Mouse (Mus musculus) cerebellum, adult 2 months (tissue): ENCODE results near the gene Grk1. TPM values are rescaled to one million over a fixed set of nuclear protein-coding genes. Genes with fewer than 3 reads are reported as not detected.

ENCODE experiments used
- DNase-seq, 2 experiments: peaks; one replicate each; pipeline ENCODE4 v3.0.0; 2021
- H3K27ac ChIP-seq: fragments of 200-500 bp; 2 replicates; pipeline ENCODE4 v1.5.1; 2012; ENCODE audit warnings: low read length, control low read depth, inconsistent platforms; ENCODE audit not compliant: insufficient read depth
- H3K27me3 ChIP-seq: fragments of 200-500 bp; 2 replicates; pipeline ENCODE4 v1.6.1; 2012; ENCODE audit warnings: inconsistent platforms, mild to moderate bottlenecking, low read length, moderate library complexity; ENCODE audit not compliant: control insufficient read depth, insufficient read depth
- H3K4me1 ChIP-seq: fragments of 200-500 bp; 2 replicates; pipeline ENCODE4 v1.6.1; 2011; ENCODE audit warnings: low read length; ENCODE audit not compliant: control insufficient read depth, insufficient read depth
- H3K4me3 ChIP-seq: fragments of 200-500 bp; replicated peaks from 2 replicates; pipeline ENCODE3; 2011; ENCODE audit warnings: mild to moderate bottlenecking, low read depth, low read length, control low read depth; ENCODE audit not compliant: insufficient read depth
- CTCF ChIP-seq: fragments of 200-500 bp; IDR thresholded peaks from 2 replicates; pipeline ENCODE4 v1.5.1; 2011; ENCODE audit warnings: low read depth, mild to moderate bottlenecking, control low read depth, low read length, moderate library complexity, borderline replicate concordance; ENCODE audit not compliant: insufficient read depth
- POLR2A ChIP-seq: fragments of 200-500 bp; IDR thresholded peaks from 2 replicates; pipeline ENCODE4 v1.6.1; 2011; ENCODE audit warnings: low read length, control low read depth, borderline replicate concordance; ENCODE audit not compliant: insufficient read depth
- WGBS: fragments of 180-500 bp; shearing (Covaris S2); methylation state at CpG from one replicate; pipeline ENCODE4 v1.1.7; 2018; 5-methylcytosine and 5-hydroxymethylcytosine counted together
- polyA plus RNA-seq: library from polyadenylated mRNA; depleted of rRNA; stranded (reverse); fragments of >200 nt; gene quantifications from 2 replicates; pipeline ENCODE4 v1.2.3, GENCODE M21; 2012; rRNA removed

The Grk1 gene
- polyA plus RNA-seq = 0.02 and 0.05 TPM in 2 replicates

DNA sequence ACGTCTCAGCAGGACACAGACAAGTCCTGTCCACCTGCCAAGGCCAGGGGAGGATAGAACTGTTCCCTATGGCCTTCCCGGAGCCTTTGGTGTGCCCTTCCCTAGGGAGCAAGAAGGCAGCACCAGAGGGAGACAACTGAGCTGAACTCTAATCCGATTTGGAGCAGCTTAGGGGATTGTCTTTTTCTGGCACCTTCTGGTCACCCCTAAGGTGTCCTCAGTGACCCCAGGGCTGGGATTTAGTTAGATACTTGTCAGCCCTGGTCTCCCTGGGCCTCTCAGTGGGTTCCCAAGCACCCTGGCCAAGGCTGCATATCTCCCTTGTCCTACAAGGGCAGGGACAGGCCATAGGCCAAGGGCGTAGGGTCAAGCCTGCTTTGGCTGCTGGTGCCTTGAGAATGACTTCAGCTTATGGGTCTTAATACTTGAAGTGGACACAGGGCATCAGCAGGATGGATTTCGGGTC is at the start of gene Grk1:
Gene Grk1, plus strand, starts transcription at position 416 of the 466 bp plus-strand sequence.
- TF ChIP-seq POLR2A = no peak
- TF ChIP-seq CTCF = no peak
- Histone ChIP-seq H3K4me1 (no peaks in the 10 kb centered on the region), H3K4me3 (no peak within 1 kb of the TSS), H3K27me3 (no peaks in the 10 kb centered on the region), H3K27ac (no peak within 1 kb of the TSS)
- DNase-seq = no peak
- 68% methylated on average over 5 of the region's 5 CpGs for WGBS

DNA sequence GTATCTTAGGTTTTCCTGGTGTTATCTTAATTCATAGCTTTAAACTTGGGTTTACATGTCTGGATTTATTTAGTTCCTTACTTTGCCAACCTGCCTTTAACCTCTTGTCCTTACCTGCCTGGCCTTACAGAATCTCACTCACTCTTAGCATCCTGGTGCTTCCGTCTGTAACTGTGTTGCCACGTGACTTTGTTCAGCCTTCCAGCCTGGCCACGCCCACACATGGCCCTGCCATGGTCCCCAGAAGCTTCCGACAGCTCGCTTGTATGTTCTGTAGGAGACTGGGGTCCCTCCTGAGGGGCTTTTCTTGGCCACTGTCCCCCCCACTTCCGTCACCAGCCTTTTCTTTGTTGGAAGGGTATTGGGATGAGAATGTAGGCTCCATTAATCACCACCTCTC is 48.7 kb upstream of the Grk1 start:
- TF ChIP-seq POLR2A (no peak), CTCF (no peak)
- Histone ChIP-seq H3K27ac (no peak overlapping the region), H3K4me3 (no peak overlapping the region), H3K4me1 (peaks cover 19% of the 10 kb centered on the region), H3K27me3 (no peaks in the 10 kb centered on the region)
- DNase-seq = no peak
- 73% methylated on average over 6 of the region's 6 CpGs for WGBS

GRCm38 (mm10) chr8:13356681-13357080 is 48.2 kb upstream of the Grk1 start:
- Histone ChIP-seq H3K4me3 (no peak overlapping the region), H3K4me1 (peaks cover 19% of the 10 kb centered on the region), H3K27ac (no peak overlapping the region), H3K27me3 (no peaks in the 10 kb centered on the region)
- 65% methylated on average over 10 of the region's 10 CpGs for WGBS
- DNase-seq = no peak
- TF ChIP-seq POLR2A (no peak), CTCF (no peak)

- Histone ChIP-seq H3K4me3 (no peak overlapping the region), H3K4me1 (peaks cover 7% of the 10 kb centered on the region; the same call in 1 of the 2 replicates), H3K27me3 (no peaks in the 10 kb centered on the region), H3K27ac (no peak overlapping the region)
- TF ChIP-seq CTCF (no peak), POLR2A (no peak)
- DNase-seq = no peak
- WGBS = 69% methylated on average over 7 of the region's 7 CpGs
Observed at GRCm38 (mm10) chr8:13360213-13360612, 44.7 kb upstream of the Grk1 start.

GRCm38 (mm10) chr8:13361865-13362264 is 43.0 kb upstream of the Grk1 start:
- no peak overlapping the region for H3K4me3 ChIP-seq
- WGBS = 99% methylated on average over 6 of the region's 6 CpGs
- no peaks in the 10 kb centered on the region for H3K4me1 ChIP-seq
- TF ChIP-seq POLR2A (no peak), CTCF (peak; percentile 17; the same call in 1 of the 2 replicates)
- H3K27ac ChIP-seq = no peak overlapping the region
- H3K27me3 ChIP-seq = no peaks in the 10 kb centered on the region
- no peak for DNase-seq

DNA sequence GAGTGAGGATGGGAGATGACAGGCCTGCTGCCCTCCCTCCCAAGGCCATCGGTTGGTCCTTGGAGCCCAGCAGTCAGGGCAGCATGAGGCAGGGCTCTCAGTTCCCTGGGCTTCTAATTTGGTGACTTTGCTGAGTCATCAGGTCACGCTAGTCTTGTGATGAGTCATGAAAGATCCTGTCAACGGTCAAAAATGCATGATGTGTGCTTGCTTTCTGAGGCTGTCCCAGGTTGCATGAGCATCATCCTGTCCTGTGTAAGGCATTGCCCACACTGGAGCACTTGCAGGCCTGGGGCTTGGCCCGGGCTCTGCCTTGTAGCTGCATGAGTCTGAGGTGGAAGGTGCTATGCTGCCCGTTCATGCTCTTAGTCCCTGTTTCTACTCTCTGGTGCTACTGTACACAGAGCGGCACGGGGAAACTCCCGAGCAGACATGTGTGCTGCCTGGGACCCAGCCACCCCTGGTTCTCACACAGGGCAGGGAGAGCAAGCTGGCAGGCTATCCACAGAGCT is 31.7 kb upstream of the Grk1 start:
- no peak for DNase-seq
- 78% methylated on average over 8 of the region's 8 CpGs for WGBS

DNA sequence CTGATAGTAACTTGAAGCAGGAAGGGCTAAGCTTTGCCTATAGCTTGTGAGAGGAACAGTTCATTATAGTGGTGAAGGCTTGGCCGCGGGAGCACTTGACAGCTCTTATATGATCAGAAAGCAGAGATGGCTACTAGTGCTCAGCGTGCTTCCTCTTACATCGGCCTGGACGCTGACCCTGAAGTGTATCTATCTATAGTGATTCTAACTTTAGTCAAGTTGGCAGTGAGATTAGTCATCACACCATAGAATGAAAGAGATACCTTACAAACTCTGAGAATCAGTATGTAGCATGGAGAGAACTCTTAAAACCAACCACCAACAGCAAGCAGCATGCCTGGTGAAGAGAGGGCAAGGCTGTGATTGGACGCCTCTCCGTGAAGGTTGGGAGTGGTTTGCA is 23.3 kb upstream of the Grk1 start:
- no peak overlapping the region for H3K4me3 ChIP-seq
- WGBS = 89% methylated on average over 7 of the region's 7 CpGs
- no peaks in the 10 kb centered on the region for H3K4me1 ChIP-seq
- DNase-seq = no peak
- H3K27ac ChIP-seq = no peak overlapping the region
- no peaks in the 10 kb centered on the region for H3K27me3 ChIP-seq
- TF ChIP-seq CTCF = no peak
- TF ChIP-seq POLR2A = no peak

More for the DNA sequence above, 31.7 kb upstream of the Grk1 start:
- H3K4me1 ChIP-seq = no peaks in the 10 kb centered on the region
- no peak overlapping the region for H3K4me3 ChIP-seq
- TF ChIP-seq CTCF = no peak
- no peak for TF ChIP-seq POLR2A
- no peaks in the 10 kb centered on the region for H3K27me3 ChIP-seq
- H3K27ac ChIP-seq = no peak overlapping the region

GRCm38 (mm10) chr8:13382536-13382935 is 22.3 kb upstream of the Grk1 start:
- no peak for TF ChIP-seq CTCF
- TF ChIP-seq POLR2A = no peak
- no peak for DNase-seq
- Histone ChIP-seq H3K4me3 (no peak overlapping the region), H3K27ac (no peak overlapping the region), H3K27me3 (no peaks in the 10 kb centered on the region), H3K4me1 (no peaks in the 10 kb centered on the region)
- 94% methylated on average over 3 of the region's 3 CpGs for WGBS
